Mouse (Mus musculus) hindbrain, embryonic 15.5 days (tissue): ENCODE results near the gene Coq8a. TPM values are rescaled to one million over a fixed set of nuclear protein-coding genes. Genes with fewer than 3 reads are reported as not detected.

ENCODE experiments used
- ATAC-seq: fragments of 200-750 bp; cut with Nextera tagmentation; 2 replicates; pipeline ENCODE4 v1.8.0; 2017; ENCODE audit warnings: low read depth, moderate number of reproducible peaks, moderate TSS enrichment; ENCODE audit not compliant: low FRiP score
- H3K27ac ChIP-seq: fragments of 300-500 bp; sonication (generic); replicated peaks from 2 replicates; pipeline ENCODE4 v1.5.1; 2015; ENCODE audit warnings: mild to moderate bottlenecking, inconsistent platforms
- H3K27me3 ChIP-seq: fragments of 300-500 bp; sonication (generic); 2 replicates; pipeline ENCODE4 v1.6.1; 2015; ENCODE audit warnings: control low read depth, inconsistent platforms
- H3K36me3 ChIP-seq: fragments of 300-500 bp; sonication (generic); 2 replicates; pipeline ENCODE4 v1.6.1; 2015; ENCODE audit warnings: control low read depth, inconsistent platforms
- H3K4me1 ChIP-seq: fragments of 300-500 bp; sonication (generic); replicated peaks from 2 replicates; pipeline ENCODE4 v1.6.1; 2015; ENCODE audit warnings: control low read depth, inconsistent platforms
- H3K4me2 ChIP-seq: fragments of 300-500 bp; sonication (generic); 2 replicates; pipeline ENCODE4 v1.6.1; 2015; ENCODE audit warnings: moderate library complexity, mild to moderate bottlenecking, inconsistent platforms
- H3K4me3 ChIP-seq: fragments of 300-500 bp; sonication (generic); 2 replicates; pipeline ENCODE4 v1.5.1; 2015; ENCODE audit warnings: mild to moderate bottlenecking, inconsistent platforms
- H3K9ac ChIP-seq: fragments of 300-500 bp; sonication (generic); 2 replicates; pipeline ENCODE4 v1.6.1; 2015; ENCODE audit warnings: inconsistent platforms
- H3K9me3 ChIP-seq: fragments of 300-500 bp; sonication (generic); 2 replicates; pipeline ENCODE4 v1.6.1; 2016; ENCODE audit warnings: control low read depth, inconsistent platforms
- WGBS: fragments of 180-500 bp; shearing (Covaris S2); methylation state at CpG from one replicate; pipeline ENCODE4 v1.1.7; 2015; 5-methylcytosine and 5-hydroxymethylcytosine counted together
- polyA plus RNA-seq: library from polyadenylated mRNA; unstranded; fragments of >200 nt; fragmentation: Nextera tagmentation; extraction: Ambion mirVana; gene quantifications from 2 replicates; pipeline ENCODE4 v1.2.1, GENCODE M21; 2015

Gene Coq8a
- polyA plus RNA-seq, result 2.3 and 2.6 TPM in 2 replicates

DNA sequence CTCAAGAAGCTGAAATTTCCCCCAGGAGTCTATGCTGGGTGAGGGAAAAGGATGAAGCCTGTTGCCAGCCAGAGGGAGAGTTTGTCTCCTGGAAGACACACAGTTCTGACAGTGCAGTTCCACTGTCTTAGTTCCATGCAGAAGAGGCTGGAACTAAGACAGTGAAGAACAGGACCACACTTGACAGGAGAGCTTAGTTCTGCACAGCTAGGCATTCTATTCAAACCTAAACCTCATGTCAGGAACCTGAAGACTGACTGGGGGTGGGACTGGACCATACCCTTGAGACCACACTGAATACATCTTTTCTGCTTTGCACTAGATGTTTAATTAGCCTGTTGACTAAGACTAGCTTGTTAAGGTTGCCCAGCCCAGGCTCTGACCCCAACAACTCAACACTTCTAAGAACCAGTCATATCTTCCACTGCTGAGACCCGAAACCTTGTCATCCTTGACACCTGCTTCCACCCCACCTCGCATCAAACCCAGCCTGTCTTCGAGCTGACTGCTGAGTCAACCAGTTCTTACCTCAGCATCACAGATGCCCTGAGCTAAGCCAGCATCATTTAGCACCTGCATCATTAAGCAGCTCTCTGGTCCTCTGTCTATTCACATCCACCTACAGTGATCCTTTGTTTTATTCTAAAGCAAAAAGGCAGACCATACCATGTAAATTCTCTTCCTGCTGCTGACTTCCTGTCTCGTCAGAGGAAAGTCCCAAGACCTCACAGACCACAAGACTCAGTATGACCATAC is at the start of gene Coq8a:
TSS of gene Coq8a (minus strand) at position 644 of the 756 bp plus-strand sequence.
- Histone ChIP-seq H3K27ac (no peak within 1 kb of the TSS), H3K4me3 (no peak within 1 kb of the TSS), H3K4me1 (peaks cover 14% of the 10 kb centered on the region), H3K36me3 (0 out of 2 replicates have a peak, but pooled peaks cover under 1% of the 10 kb centered on the region), H3K4me2 (no peak within 1 kb of the TSS), H3K9ac (no peak within 1 kb of the TSS), H3K27me3 (0 out of 2 replicates have a peak, but pooled peaks cover 2% of the 10 kb centered on the region), H3K9me3 (no peaks in the 10 kb centered on the region)
- WGBS, result 67% methylated on average over 4 of the region's 4 CpGs
- no peak for ATAC-seq

DNA sequence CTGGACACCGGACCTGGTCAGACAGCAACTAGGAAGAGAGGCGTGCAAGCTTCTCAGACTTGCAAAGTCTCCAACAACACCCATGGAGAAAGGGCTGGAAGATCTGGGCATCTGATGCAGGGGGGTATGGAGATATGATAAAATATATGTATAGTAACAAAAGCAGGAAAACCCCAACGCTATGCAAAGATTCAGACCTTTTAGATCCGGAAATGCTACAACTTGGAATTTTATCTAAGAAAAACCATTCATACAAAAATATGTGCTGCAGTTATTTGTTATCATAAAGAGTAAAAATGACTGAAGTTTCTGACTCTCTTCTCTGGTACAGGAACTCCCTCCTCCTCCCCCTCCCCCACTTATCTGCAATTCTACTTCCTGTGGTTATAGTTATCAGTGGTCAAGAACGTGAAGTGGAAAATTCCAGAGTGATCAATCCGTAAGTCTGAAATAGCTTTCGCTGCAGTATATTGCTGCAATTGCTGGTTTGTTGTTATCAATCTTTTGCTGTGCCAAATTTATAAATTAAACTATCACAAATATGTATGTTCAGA is 49.3 kb upstream of the Coq8a start:
- Histone ChIP-seq H3K27me3 (no peaks in the 10 kb centered on the region), H3K4me3 (no peak overlapping the region), H3K9me3 (no peaks in the 10 kb centered on the region), H3K9ac (no peak overlapping the region), H3K4me2 (no peak overlapping the region), H3K36me3 (no peaks in the 10 kb centered on the region), H3K4me1 (peaks cover 10% of the 10 kb centered on the region), H3K27ac (no peak overlapping the region)
- 91% methylated on average over 7 of the region's 7 CpGs for WGBS
- no peak for ATAC-seq

DNA sequence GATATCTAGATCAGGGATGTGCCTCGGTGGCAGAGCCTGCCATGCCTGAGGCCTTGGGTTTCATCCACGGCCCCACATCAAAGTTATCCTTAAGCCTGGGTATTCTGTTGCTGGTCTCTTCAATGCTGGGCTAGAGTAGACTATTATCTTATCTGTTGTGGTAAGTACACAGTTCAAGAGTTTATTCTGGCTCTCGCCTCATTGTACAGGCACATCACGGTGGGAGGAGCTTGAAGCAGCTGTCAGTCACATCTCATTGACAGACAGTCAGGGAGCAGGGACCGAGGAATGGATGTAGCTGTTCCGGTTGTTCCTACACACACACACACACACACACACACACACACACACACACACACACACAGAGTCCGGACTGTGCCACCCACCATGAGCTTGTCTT is 48.5 kb upstream of the Coq8a start:
- Histone ChIP-seq H3K4me3 (no peak overlapping the region), H3K27ac (no peak overlapping the region), H3K9ac (no peak overlapping the region), H3K4me1 (peaks cover 10% of the 10 kb centered on the region), H3K27me3 (no peaks in the 10 kb centered on the region), H3K9me3 (no peaks in the 10 kb centered on the region), H3K36me3 (no peaks in the 10 kb centered on the region), H3K4me2 (no peak overlapping the region)
- ATAC-seq, result no peak
- whole genome bisulfite sequencing, result 91% methylated on average over 7 of the region's 7 CpGs

DNA sequence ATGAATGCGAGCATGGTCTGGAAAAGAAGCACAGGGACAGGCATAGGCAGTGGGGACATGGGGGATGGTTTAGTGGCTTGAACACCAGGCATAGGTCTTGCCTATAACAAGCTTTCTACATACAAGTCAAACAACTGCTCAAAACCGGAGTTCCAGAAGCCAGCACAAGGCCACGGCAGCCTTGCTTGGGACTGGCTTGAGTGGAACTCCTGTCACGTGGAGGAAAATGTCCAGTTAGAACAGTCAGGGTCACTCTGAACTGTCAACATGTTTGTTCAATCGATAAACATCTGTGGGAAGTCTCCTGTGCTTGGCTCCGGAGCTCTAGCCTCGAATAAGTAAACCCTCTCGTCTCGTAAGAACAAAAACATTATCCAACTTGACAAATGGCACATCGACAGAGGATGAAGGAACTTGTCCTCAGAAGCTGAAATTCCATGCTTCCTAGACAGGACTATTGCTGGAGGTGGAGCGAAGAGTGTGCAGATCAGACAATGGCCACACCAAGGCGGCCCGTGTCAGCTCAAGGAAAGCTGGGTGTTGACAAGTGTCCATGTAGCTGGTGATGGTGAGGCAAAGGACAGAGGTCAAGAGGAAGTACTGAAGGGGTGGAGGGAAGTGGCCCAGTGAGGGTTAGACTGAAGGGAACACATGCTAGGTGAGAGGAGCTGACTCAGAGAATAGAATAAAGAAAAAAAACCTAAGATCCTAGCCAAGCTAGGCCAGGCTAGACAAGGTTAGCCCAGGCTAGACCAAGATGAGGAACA is 46.5 kb upstream of the Coq8a start:
- H3K4me1 ChIP-seq, result peaks cover 10% of the 10 kb centered on the region
- H3K27ac ChIP-seq, result no peak overlapping the region

DNA sequence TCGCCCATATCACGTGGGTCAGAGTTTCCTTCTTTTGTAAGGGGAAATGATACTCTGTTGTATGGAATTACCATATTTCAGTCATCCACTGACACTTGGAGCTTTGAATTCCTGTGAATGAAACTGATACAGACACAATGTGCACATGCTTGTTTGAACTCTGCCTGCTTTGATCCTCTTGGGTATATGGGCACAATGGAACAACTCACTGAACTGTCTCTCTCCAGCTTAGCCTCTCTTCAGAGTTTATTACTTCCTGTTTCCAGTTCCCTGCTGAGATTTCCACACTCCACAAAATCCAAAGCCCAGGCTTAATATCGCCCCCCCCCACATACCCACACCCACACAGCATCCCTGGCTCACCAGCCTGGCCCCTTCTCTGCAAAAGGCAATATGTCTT is 32.3 kb upstream of the Coq8a start:
- no peaks in the 10 kb centered on the region for H3K27me3 ChIP-seq
- no peak overlapping the region for H3K27ac ChIP-seq
- no peak overlapping the region for H3K4me2 ChIP-seq
- H3K4me3 ChIP-seq, result no peak overlapping the region
- no peaks in the 10 kb centered on the region for H3K36me3 ChIP-seq
- WGBS, result 64% methylated on average over 3 of the region's 3 CpGs
- no peak for ATAC-seq
- H3K9me3 ChIP-seq, result no peaks in the 10 kb centered on the region
- H3K4me1 ChIP-seq, result peaks cover 1% of the 10 kb centered on the region; the same call in 1 of the 2 replicates
- no peak overlapping the region for H3K9ac ChIP-seq

More for the DNA sequence above, 46.5 kb upstream of the Coq8a start:
- Histone ChIP-seq H3K36me3 (no peaks in the 10 kb centered on the region), H3K9me3 (no peaks in the 10 kb centered on the region), H3K27me3 (no peaks in the 10 kb centered on the region), H3K4me2 (no peak overlapping the region), H3K9ac (no peak overlapping the region), H3K4me3 (no peak overlapping the region)
- 85% methylated on average over 13 of the region's 13 CpGs for WGBS
- no peak for ATAC-seq

DNA sequence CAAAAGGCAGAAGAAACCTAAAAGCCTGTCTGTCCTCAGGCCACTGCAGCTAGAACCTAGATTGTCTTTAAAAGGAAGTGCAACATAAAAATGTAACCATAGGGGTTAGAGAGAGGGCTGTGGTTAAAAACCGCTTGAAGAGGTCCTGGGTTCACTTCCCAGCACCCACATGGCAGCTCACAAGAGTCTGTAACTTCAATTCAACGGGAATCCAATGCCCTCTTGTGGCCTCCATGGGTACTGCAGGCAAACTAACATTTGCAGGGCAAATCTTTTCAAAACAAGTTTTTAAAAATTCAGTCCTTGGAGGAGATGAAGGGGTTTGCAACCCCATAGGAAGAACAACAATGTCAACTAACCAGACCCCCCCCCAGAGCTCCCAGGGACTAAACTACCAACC is 31.2 kb upstream of the Coq8a start:
- H3K4me3 ChIP-seq, result no peak overlapping the region
- H3K4me2 ChIP-seq, result no peak overlapping the region
- H3K27me3 ChIP-seq, result no peaks in the 10 kb centered on the region
- H3K9me3 ChIP-seq, result no peaks in the 10 kb centered on the region
- peaks cover 12% of the 10 kb centered on the region for H3K4me1 ChIP-seq
- H3K9ac ChIP-seq, result no peak overlapping the region
- H3K36me3 ChIP-seq, result no peaks in the 10 kb centered on the region
- no peak for ATAC-seq
- no peak overlapping the region for H3K27ac ChIP-seq
- WGBS, result 22% methylated on average over 2 of the region's 2 CpGs

DNA sequence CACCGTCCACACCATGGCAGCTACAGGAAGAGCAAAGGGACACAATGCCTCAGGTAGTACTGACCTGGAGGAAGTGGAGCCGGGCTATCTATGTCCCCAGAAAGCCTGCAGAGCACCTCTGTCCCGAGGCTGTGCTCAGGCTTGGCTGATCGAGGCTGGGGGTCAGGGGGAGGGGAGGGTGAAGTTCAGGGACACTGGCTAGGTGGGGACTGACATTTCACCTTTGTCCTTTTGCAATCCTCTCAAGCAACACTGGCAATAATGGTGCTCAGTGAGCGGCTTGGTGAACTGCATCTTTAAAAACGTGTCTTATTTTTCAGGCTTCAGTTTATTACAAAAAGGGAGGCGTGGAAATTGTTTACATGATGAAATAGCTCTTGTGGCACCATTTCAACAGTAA is 30.5 kb upstream of the Coq8a start:
- Histone ChIP-seq H3K36me3 (no peaks in the 10 kb centered on the region), H3K27ac (no peak overlapping the region), H3K4me2 (no peak overlapping the region), H3K9me3 (no peaks in the 10 kb centered on the region), H3K4me1 (peaks cover 18% of the 10 kb centered on the region), H3K9ac (no peak overlapping the region), H3K4me3 (no peak overlapping the region), H3K27me3 (no peaks in the 10 kb centered on the region)
- 90% methylated on average over 7 of the region's 7 CpGs for WGBS
- ATAC-seq, result no peak

DNA sequence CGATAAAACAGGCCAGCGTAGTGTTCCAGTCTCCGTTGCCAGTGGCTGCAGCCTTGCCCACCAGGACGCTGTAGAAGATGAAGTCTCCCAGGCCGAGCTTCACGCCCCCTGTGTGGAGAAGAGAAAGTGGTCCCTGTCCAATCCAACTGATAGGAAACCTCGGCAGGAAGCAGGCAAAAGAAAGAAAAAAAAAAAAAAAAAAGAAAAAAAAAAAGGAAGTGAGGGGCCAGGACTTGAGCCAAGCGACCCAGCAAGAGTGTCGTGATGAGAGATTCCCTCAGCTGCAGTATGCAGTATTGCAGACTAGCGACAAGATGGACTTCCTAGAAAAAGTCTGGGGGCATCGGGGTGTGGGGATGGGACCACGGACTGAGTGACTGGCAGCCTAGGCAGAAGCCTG is 29.5 kb upstream of the Coq8a start:
- Histone ChIP-seq H3K4me2 (no peak overlapping the region), H3K36me3 (no peaks in the 10 kb centered on the region), H3K27ac (no peak overlapping the region), H3K27me3 (no peaks in the 10 kb centered on the region), H3K9ac (no peak overlapping the region), H3K9me3 (no peaks in the 10 kb centered on the region), H3K4me1 (peaks cover 18% of the 10 kb centered on the region), H3K4me3 (no peak overlapping the region)
- no peak for ATAC-seq
- 86% methylated on average over 12 of the region's 12 CpGs for WGBS

DNA sequence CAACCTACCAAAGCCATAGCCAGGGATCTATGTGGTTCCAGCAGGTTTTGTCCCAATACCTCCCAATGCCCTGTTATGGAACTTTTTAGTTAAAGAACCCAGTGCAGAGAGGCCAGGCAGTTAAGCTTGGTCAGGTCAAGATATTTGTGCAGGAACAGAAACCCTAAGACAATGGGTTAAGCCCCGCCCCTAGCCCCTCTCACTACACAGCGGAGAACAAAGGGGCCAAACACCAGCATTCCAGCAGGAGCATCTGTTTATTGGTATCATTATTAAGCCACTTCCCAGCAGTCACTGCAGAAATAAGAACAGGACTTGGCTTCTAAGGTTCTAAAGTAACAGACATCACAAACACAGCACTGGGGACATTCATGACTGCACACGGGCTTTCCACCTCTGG is 27.4 kb upstream of the Coq8a start:
- WGBS, result 78% methylated on average over 3 of the region's 3 CpGs
- H3K9ac ChIP-seq, result no peak overlapping the region
- peaks cover 18% of the 10 kb centered on the region for H3K4me1 ChIP-seq
- no peak overlapping the region; the same call in 1 of the 2 replicates for H3K4me3 ChIP-seq
- no peak for ATAC-seq
- no peaks in the 10 kb centered on the region for H3K27me3 ChIP-seq
- peak overlapping the region; percentile 76; the same call in 1 of the 2 replicates for H3K27ac ChIP-seq
- H3K4me2 ChIP-seq, result peak overlapping the region; percentile 91; the same call in 1 of the 2 replicates
- no peaks in the 10 kb centered on the region for H3K9me3 ChIP-seq
- no peaks in the 10 kb centered on the region for H3K36me3 ChIP-seq

DNA sequence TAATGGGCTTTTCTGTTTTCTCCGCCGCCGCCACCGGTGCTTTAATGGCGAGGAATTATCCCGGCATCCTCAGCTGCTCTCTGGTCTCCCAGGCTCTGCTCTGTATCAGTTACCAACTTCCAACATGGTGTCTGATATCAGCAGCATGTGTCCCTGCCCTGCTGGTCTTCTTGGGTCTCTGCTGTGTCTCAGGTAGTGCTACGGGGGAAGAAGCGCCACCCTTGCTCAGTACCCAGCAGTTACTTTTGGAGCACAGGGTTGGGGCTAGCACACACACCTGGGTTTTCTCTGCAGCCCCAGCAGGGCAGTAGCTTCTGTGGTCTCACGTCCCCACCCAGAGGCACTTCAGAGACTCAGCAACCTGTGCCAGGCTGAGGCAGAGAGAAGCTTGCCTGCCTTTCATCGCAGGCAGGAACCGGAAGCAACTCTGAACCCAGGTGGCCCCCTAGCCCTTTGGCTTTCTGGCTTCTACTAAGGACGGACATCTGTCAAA is 26.9 kb upstream of the Coq8a start:
- peak overlapping the region; percentile 91 for H3K4me2 ChIP-seq
- peak overlapping the region; percentile 39 for H3K4me3 ChIP-seq
- peak overlapping the region; percentile 30; the same call in 1 of the 2 replicates for H3K9ac ChIP-seq
- ATAC-seq, result peak; percentile 52
- H3K9me3 ChIP-seq, result no peaks in the 10 kb centered on the region
- H3K4me1 ChIP-seq, result peaks cover 18% of the 10 kb centered on the region
- H3K36me3 ChIP-seq, result no peaks in the 10 kb centered on the region
- WGBS, result 16% methylated on average over 12 of the region's 12 CpGs
- H3K27ac ChIP-seq, result peak overlapping the region; percentile 76
- H3K27me3 ChIP-seq, result no peaks in the 10 kb centered on the region

DNA sequence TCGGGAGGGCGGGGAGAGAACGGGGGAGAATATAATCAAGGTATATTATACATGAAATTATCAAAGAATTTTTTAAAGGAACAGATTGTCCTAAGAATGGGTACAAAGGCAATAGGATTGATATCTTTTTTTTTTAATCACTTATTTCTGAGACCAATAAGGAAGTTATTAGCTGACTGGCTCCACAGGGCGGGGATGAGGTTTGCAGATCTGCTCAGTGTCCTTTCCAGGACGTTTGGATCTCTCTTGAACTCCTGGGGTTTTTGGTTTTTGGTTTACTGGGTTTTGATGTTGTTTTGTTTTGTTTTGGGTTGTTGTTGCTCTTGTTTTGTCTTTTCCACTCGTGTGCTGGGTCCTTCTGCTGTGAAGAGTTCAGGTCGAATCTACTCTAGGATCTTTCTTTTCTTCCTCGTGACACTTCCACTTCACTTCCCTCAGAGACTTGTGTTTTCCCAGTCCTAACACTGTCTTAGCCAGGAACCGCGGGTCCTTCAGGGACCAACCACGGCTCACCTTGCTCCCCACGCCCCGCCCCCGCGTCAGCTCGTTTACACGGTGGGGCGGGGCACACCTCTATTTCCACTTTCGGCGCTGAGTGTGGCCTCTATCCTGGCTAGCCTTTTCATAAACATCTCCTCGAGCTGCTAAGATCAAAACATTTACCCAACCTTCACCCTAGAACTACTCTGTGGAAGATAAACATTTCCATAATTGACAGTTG is 26.3 kb upstream of the Coq8a start:
- peak; percentile 83 for ATAC-seq
- H3K4me3 ChIP-seq, result peak overlapping the region; percentile 39
- 16% methylated on average over 21 of the region's 21 CpGs for WGBS

More for the DNA sequence above, 26.3 kb upstream of the Coq8a start:
- Histone ChIP-seq H3K4me2 (peak overlapping the region; percentile 91), H3K9me3 (no peaks in the 10 kb centered on the region), H3K9ac (peak overlapping the region; percentile 30; the same call in 1 of the 2 replicates), H3K27me3 (no peaks in the 10 kb centered on the region), H3K36me3 (no peaks in the 10 kb centered on the region), H3K4me1 (peaks cover 18% of the 10 kb centered on the region), H3K27ac (peak overlapping the region; percentile 76)
